Mouse (Mus musculus) brain, embryonic 14.5 days (tissue): Measurements from ENCODE around the gene Rbpj.

Source experiments
- CTCF ChIP-seq: fragments of 200-500 bp; IDR thresholded peaks from 2 replicates; pipeline ENCODE4 v1.5.1; 2012; ENCODE audit warnings: inconsistent platforms, mild to moderate bottlenecking, moderate library complexity, borderline replicate concordance; ENCODE audit not compliant: insufficient read depth, insufficient read length; ENCODE audit errors: extremely low read depth
- POLR2A ChIP-seq: fragments of 200-500 bp; IDR thresholded peaks from 2 replicates; pipeline ENCODE4 v1.6.1; 2012; ENCODE audit warnings: mild to moderate bottlenecking, inconsistent platforms, borderline replicate concordance; ENCODE audit not compliant: poor library complexity, insufficient read depth, insufficient read length, severe bottlenecking; ENCODE audit errors: extremely low read depth

DNA sequence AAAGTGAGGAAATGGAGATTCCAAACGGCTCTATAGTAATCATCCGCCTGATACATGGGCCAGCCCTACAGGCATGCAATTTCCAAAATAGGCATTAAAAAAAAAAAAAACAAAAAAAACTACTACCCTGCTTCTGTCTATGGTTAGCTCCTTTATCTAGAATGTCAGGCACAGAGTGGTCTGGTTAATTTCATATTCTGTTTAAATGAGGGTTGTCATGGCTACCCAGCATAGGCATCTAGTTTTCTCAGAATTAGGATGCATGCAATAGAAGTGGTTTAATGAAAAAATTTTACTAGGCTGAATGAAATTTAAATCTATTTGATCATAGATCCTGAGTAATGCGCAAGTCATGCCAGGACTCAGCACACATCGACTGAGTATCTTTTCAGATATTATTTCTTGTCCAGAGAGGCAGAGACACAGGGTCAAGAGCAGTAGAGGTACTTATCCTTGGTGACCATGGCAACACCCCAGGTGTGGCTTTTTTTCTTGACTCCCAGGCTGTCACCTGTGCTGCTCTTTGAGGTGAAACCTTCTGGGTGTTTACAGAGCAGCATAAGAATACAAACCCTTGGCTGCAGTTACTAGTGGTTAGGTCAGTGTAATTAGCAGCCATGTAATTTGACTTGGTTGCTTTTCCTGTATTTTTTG is 49.1 kb downstream of the Rbpj start:
- TF ChIP-seq CTCF (no peak), POLR2A (no peak)
